Mouse (Mus musculus): ENCODE data around the gene Hyal3. TPM values are rescaled to one million over a fixed set of nuclear protein-coding genes. Genes with fewer than 3 reads are reported as not detected.

Hyal3 gene
- polyA plus RNA-seq, 1 experiment from 2014 or later: 2.2 TPM

DNA sequence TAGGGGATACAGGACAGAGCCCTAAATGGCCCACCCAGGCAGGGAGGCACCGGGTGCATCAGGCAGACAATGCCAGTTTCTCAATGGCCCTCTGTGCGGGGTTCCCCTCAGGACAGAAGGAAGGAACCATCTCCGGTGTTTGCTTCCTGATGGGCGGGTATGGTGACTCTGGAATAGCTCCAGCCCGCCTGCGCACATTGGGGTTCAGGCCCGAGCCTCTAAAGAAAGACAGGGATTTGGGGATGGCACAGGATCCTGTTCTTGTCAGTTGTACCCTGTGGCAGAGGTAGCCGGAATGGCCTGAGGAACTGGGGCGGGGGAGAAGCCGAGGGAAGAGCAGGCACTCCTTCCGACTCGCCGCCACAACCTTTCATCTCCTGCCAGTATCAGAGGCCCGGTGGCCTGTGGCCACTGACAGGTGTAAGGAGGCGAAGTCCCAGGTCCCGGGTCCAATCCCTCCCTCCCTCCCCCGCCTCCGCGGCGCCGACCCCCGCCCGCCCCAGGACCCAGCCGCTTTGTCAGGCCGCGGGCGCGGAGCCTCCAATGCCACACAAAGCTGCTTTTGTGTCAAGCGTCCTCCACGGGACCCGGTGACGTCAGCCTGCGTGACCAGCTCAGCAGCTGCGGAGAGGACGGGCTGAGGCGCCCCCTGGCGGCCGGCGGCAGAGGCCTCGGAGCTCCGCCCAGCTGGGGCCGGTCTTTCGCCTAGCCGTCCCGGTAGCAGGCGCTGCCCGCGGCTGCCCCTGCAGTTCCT is 31.8 kb downstream of the Hyal3 start:
- under 1% methylated on average over 45 of the region's 48 CpGs for WGBS
- ATAC-seq (ENCODE audit: low FRiP score): peak; percentile 96
- Histone ChIP-seq H3K9ac (replicated peaks) (peak overlapping the region; percentile 57), H3K4me2 (peak overlapping the region; percentile 61), H3K4me1 (peaks cover 44% of the 10 kb centered on the region), H3K9me3 (replicated peaks) (no peaks in the 10 kb centered on the region), H3K27ac (replicated peaks) (peak overlapping the region; percentile 97), H3K36me3 (peaks cover 32% of the 10 kb centered on the region), H3K4me3 (replicated peaks) (peak overlapping the region; percentile 33), H3K27me3 (replicated peaks) (no peaks in the 10 kb centered on the region)

- 0 out of 2 replicates have a peak, but pooled peaks have one; percentile 23 for ATAC-seq (ENCODE audit: low FRiP score)
Observed at GRCm38 (mm10) chr9:107612945-107613569, 32.4 kb downstream of the Hyal3 start.

GRCm38 (mm10) chr9:107615035-107615434 is 34.4 kb downstream of the Hyal3 start:
- H3K36me3 ChIP-seq: peaks cover 57% of the 10 kb centered on the region
- no peak overlapping the region for H3K9ac ChIP-seq (replicated peaks)
- H3K9me3 ChIP-seq (replicated peaks): no peaks in the 10 kb centered on the region
- H3K4me1 ChIP-seq: peaks cover 50% of the 10 kb centered on the region
- ATAC-seq (ENCODE audit: low FRiP score): no peak
- H3K4me2 ChIP-seq: no peak overlapping the region
- H3K27me3 ChIP-seq (replicated peaks): no peaks in the 10 kb centered on the region
- H3K27ac ChIP-seq (replicated peaks): peak overlapping the region; percentile 42; the same call in 1 of the 2 replicates
- no peak overlapping the region for H3K4me3 ChIP-seq (replicated peaks)
- WGBS: 48% methylated on average over 4 of the region's 4 CpGs

More at GRCm38 (mm10) chr9:107612945-107613569, 32.4 kb downstream of the Hyal3 start:
- no peaks in the 10 kb centered on the region for H3K27me3 ChIP-seq (replicated peaks)
- H3K36me3 ChIP-seq: peaks cover 38% of the 10 kb centered on the region
- H3K4me1 ChIP-seq: peaks cover 40% of the 10 kb centered on the region
- 8% methylated on average over 12 of the region's 12 CpGs for WGBS
- H3K9me3 ChIP-seq (replicated peaks): no peaks in the 10 kb centered on the region
- peak overlapping the region; percentile 33 for H3K4me3 ChIP-seq (replicated peaks)
- H3K4me2 ChIP-seq: peak overlapping the region; percentile 61
- peak overlapping the region; percentile 97 for H3K27ac ChIP-seq (replicated peaks)
- H3K9ac ChIP-seq (replicated peaks): peak overlapping the region; percentile 57

- Histone ChIP-seq H3K27me3 (replicated peaks) (no peaks in the 10 kb centered on the region), H3K4me1 (peaks cover 45% of the 10 kb centered on the region), H3K27ac (replicated peaks) (peak overlapping the region; percentile 45; the same call in 1 of the 2 replicates), H3K4me3 (replicated peaks) (no peak overlapping the region), H3K9me3 (replicated peaks) (no peaks in the 10 kb centered on the region), H3K9ac (replicated peaks) (no peak overlapping the region), H3K4me2 (no peak overlapping the region), H3K36me3 (peaks cover 69% of the 10 kb centered on the region)
- no peak for ATAC-seq (ENCODE audit: low FRiP score)
- WGBS: 84% methylated on average over 2 of the region's 2 CpGs
Observed at GRCm38 (mm10) chr9:107617461-107617860, 36.8 kb downstream of the Hyal3 start.

DNA sequence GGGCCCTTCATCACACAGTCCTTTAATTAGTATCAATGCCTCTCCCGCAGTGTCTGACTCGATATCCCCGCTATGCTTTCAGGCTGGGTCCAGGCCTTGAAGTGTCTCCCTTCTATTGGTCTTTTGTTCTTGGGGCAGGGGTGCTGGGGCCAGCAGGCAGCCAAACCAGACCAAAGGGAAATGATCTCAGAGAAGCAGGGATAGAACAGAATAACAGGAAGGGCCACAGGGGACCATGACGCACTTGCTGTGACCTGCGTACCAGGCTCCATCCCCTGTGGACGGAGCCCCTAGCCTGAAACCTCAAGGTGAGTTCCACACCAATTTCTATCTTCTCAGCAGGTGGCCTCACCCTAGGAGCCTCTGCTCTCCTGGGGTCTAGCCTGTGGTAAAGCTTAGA is 37.5 kb downstream of the Hyal3 start:
- Histone ChIP-seq H3K4me1 (peaks cover 40% of the 10 kb centered on the region), H3K27me3 (replicated peaks) (no peaks in the 10 kb centered on the region), H3K36me3 (peaks cover 71% of the 10 kb centered on the region), H3K9ac (replicated peaks) (no peak overlapping the region), H3K4me3 (replicated peaks) (no peak overlapping the region), H3K27ac (replicated peaks) (peak overlapping the region; percentile 45; the same call in 1 of the 2 replicates), H3K9me3 (replicated peaks) (no peaks in the 10 kb centered on the region), H3K4me2 (no peak overlapping the region)
- no peak for ATAC-seq (ENCODE audit: low FRiP score)
- WGBS: 90% methylated on average over 6 of the region's 6 CpGs

- no peak for ATAC-seq (ENCODE audit: low FRiP score)
Observed at GRCm38 (mm10) chr9:107618778-107619545, 38.3 kb downstream of the Hyal3 start.

GRCm38 (mm10) chr9:107619546-107619879 is 38.9 kb downstream of the Hyal3 start:
- H3K36me3 ChIP-seq: peaks cover 65% of the 10 kb centered on the region
- ATAC-seq (ENCODE audit: low FRiP score): no peak
- H3K4me2 ChIP-seq: no peak overlapping the region
- no peaks in the 10 kb centered on the region for H3K9me3 ChIP-seq (replicated peaks)
- H3K27ac ChIP-seq (replicated peaks): peak overlapping the region; percentile 45
- no peak overlapping the region for H3K4me3 ChIP-seq (replicated peaks)
- H3K9ac ChIP-seq (replicated peaks): no peak overlapping the region
- peaks cover 36% of the 10 kb centered on the region for H3K4me1 ChIP-seq
- H3K27me3 ChIP-seq (replicated peaks): no peaks in the 10 kb centered on the region
- 77% methylated on average over 13 of the region's 13 CpGs for WGBS

More at GRCm38 (mm10) chr9:107618778-107619545, 38.3 kb downstream of the Hyal3 start:
- H3K4me2 ChIP-seq: no peak overlapping the region
- H3K9me3 ChIP-seq (replicated peaks): no peaks in the 10 kb centered on the region
- 53% methylated on average over 13 of the region's 13 CpGs for WGBS
- no peaks in the 10 kb centered on the region for H3K27me3 ChIP-seq (replicated peaks)
- peaks cover 34% of the 10 kb centered on the region for H3K4me1 ChIP-seq
- H3K36me3 ChIP-seq: peaks cover 69% of the 10 kb centered on the region
- H3K27ac ChIP-seq (replicated peaks): peak overlapping the region; percentile 45
- no peak overlapping the region for H3K9ac ChIP-seq (replicated peaks)
- no peak overlapping the region for H3K4me3 ChIP-seq (replicated peaks)

DNA sequence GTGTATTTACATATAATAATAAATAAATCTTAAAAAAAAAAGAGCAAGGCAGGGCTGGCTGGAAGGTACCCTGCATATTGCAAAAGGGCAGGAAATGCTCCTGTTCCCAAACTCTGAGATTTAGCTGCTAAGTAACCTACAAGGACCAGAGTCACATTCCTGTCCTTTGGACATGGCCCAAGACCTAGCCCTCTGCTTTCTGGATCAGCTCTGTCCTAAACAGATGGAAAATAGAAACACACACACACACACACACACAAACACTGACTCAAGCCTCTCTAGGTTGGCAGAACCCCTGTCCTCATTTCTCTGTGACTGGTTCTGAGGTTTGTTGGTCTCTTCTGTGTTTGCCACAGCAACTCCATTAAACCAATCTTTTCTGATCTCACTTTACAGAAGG is 40.3 kb downstream of the Hyal3 start:
- Histone ChIP-seq H3K9ac (replicated peaks) (no peak overlapping the region), H3K4me1 (peaks cover 44% of the 10 kb centered on the region), H3K4me2 (no peak overlapping the region), H3K27me3 (replicated peaks) (no peaks in the 10 kb centered on the region), H3K27ac (replicated peaks) (peak overlapping the region; percentile 19), H3K9me3 (replicated peaks) (no peaks in the 10 kb centered on the region), H3K4me3 (replicated peaks) (no peak overlapping the region), H3K36me3 (peaks cover 50% of the 10 kb centered on the region)
- ATAC-seq (ENCODE audit: low FRiP score): no peak

- H3K4me1 ChIP-seq: peaks cover 63% of the 10 kb centered on the region
- H3K27ac ChIP-seq (replicated peaks): peak overlapping the region; percentile 89
- H3K9me3 ChIP-seq (replicated peaks): no peaks in the 10 kb centered on the region
- H3K9ac ChIP-seq (replicated peaks): no peak overlapping the region
- ATAC-seq (ENCODE audit: low FRiP score): no peak
- H3K36me3 ChIP-seq: peaks cover 19% of the 10 kb centered on the region
- WGBS: 70% methylated on average over 5 of the region's 5 CpGs
- H3K4me3 ChIP-seq (replicated peaks): no peak overlapping the region
- no peak overlapping the region for H3K4me2 ChIP-seq
- H3K27me3 ChIP-seq (replicated peaks): no peaks in the 10 kb centered on the region
Observed at GRCm38 (mm10) chr9:107624539-107624938, 43.9 kb downstream of the Hyal3 start.

DNA sequence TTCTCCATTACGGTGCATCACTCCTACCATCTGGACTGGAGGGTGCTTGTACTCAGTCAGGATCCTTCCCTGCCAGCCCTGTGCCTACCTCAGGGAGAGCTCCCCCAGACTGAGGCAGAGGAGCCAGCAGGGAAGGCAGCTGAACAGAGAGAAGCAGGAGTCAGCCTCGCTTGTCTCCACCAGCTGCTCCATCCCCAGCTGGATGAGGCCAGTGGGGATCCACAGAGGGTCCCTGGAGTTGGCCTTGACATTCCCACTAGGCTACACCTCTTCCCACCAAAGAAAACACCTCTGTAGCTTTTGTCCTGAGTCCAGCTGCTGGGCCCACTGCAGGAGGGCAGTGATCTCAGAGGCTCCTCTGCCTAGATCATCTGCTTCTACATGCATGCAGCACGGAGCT is 44.3 kb downstream of the Hyal3 start:
- Histone ChIP-seq H3K4me2 (no peak overlapping the region), H3K4me1 (peaks cover 63% of the 10 kb centered on the region), H3K27me3 (replicated peaks) (no peaks in the 10 kb centered on the region), H3K27ac (replicated peaks) (peak overlapping the region; percentile 89), H3K36me3 (peaks cover 15% of the 10 kb centered on the region), H3K9me3 (replicated peaks) (no peaks in the 10 kb centered on the region), H3K4me3 (replicated peaks) (no peak overlapping the region), H3K9ac (replicated peaks) (no peak overlapping the region)
- WGBS: 78% methylated on average over 3 of the region's 3 CpGs
- ATAC-seq (ENCODE audit: low FRiP score): no peak

- WGBS: 90% methylated on average over 12 of the region's 12 CpGs
- peak overlapping the region; percentile 89 for H3K27ac ChIP-seq (replicated peaks)
- no peak overlapping the region for H3K9ac ChIP-seq (replicated peaks)
- no peaks in the 10 kb centered on the region for H3K9me3 ChIP-seq (replicated peaks)
- peaks cover 9% of the 10 kb centered on the region for H3K36me3 ChIP-seq
- peaks cover 65% of the 10 kb centered on the region for H3K4me1 ChIP-seq
- H3K4me3 ChIP-seq (replicated peaks): no peak overlapping the region
- no peaks in the 10 kb centered on the region for H3K27me3 ChIP-seq (replicated peaks)
- no peak for ATAC-seq (ENCODE audit: low FRiP score)
- H3K4me2 ChIP-seq: peak overlapping the region; percentile 44; the same call in 1 of the 2 replicates
Observed at GRCm38 (mm10) chr9:107625351-107626128, 44.9 kb downstream of the Hyal3 start.

Data from neural tube, embryonic 15.5 days (tissue).